Mouse (Mus musculus) lung, embryonic 14.5 days (tissue): ENCODE measurements at regions not wholly inside any gene's neighbourhood (a gene's known extent, or its start where the extent isn't known, plus 50 kb on each side); places are given as distances from the start of the nearest gene placed in this dataset.

ENCODE experiments used
- ATAC-seq: fragments of 200-750 bp; cut with Nextera tagmentation; 2 replicates; pipeline ENCODE4 v1.8.0; 2017; ENCODE audit warnings: mild to moderate bottlenecking, moderate TSS enrichment, moderate library complexity; ENCODE audit not compliant: insufficient read depth
- DNase-seq: peaks from one replicate; pipeline ENCODE4 v3.0.0-alpha.2; 2015
- H3K27ac ChIP-seq: fragments of 300-500 bp; sonication (generic); 2 replicates; pipeline ENCODE4 v1.5.1; 2014; ENCODE audit warnings: low read depth, mild to moderate bottlenecking, moderate library complexity
- H3K27me3 ChIP-seq: fragments of 300-500 bp; sonication (generic); 2 replicates; pipeline ENCODE4 v1.6.1; 2014; ENCODE audit warnings: low read length, control low read depth; ENCODE audit not compliant: insufficient read depth
- H3K36me3 ChIP-seq: fragments of 300-500 bp; sonication (generic); 2 replicates; pipeline ENCODE4 v1.6.1; 2014; ENCODE audit warnings: control low read depth; ENCODE audit not compliant: insufficient read depth
- H3K4me1 ChIP-seq: fragments of 300-500 bp; sonication (generic); 2 replicates; pipeline ENCODE4 v1.6.1; 2014; ENCODE audit warnings: antibody characterized with exemption, control low read depth; ENCODE audit not compliant: insufficient read depth
- H3K4me2 ChIP-seq: fragments of 300-500 bp; sonication (generic); 2 replicates; pipeline ENCODE4 v1.6.1; 2014; ENCODE audit warnings: mild to moderate bottlenecking
- H3K4me3 ChIP-seq: fragments of 300-500 bp; sonication (generic); 2 replicates; pipeline ENCODE4 v1.5.1; 2014; ENCODE audit warnings: low read depth, low read length
- H3K9ac ChIP-seq: fragments of 300-500 bp; sonication (generic); 2 replicates; pipeline ENCODE4 v1.6.1; 2014
- H3K9me3 ChIP-seq: fragments of 300-500 bp; sonication (generic); 2 replicates; pipeline ENCODE4 v1.6.1; 2016; ENCODE audit warnings: low read depth, low read length, control low read depth
- CTCF ChIP-seq: IDR thresholded peaks from 2 replicates; pipeline ENCODE4 v1.5.1; 2016; ENCODE audit warnings: antibody characterized with exemption, low read depth
- WGBS: fragments of 180-500 bp; shearing (Covaris S2); extraction: QIAGEN DNeasy Blood & Tissue Kit; methylation state at CpG from one replicate; pipeline ENCODE4 v1.1.7; 2014; 5-methylcytosine and 5-hydroxymethylcytosine counted together

DNA sequence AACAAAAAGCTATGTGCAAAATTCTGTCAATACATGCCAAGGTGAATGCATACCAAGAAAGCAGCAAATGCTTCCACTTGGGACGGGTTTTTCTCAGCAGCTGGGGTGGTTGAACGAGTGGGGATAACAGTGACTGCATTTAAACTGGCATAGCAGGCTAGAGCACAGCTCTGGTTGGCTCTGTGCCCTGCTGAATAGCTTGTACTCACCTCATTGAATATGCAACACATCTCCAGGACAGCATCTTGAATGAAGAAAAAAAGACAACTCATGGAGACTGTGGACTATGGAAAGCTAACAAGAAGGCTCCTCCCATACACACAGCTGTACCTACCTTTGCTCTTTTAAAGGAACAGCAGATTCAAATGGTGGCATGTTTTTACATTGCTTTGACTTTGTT lies 111.2 kb upstream of the Fbxo33 start:
- TF ChIP-seq CTCF, result no peak
- DNase-seq, result no peak
- 78% methylated on average over 2 of the region's 2 CpGs for WGBS
- no peak overlapping the region for H3K27ac ChIP-seq
- H3K4me1 ChIP-seq, result no peaks in the 10 kb centered on the region
- H3K4me3 ChIP-seq, result no peak overlapping the region
- no peak for ATAC-seq
- no peak overlapping the region for H3K9ac ChIP-seq
- H3K4me2 ChIP-seq, result no peak overlapping the region
- no peaks in the 10 kb centered on the region for H3K36me3 ChIP-seq
- no peaks in the 10 kb centered on the region for H3K27me3 ChIP-seq
- H3K9me3 ChIP-seq, result no peaks in the 10 kb centered on the region

DNA sequence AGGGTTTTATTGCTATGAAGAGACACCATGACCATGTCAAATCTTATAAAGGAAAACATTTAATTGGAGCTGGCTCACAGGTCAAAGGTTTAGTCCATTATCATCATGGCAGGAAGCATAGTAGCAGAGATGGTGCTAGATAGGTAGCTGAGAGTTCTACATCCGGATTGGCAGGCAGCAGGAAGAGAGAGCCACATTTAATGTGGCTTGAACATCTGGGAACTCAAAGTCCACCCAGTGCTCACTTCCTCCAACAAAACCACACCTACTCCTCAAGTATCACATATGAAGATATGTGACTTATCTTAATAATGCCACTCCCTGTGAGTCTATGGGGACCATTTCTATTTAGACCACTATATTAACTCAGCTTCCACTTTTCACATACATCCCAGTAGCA lies 93.2 kb upstream of the Fbxo33 start:
- TF ChIP-seq CTCF, result no peak
- no peak overlapping the region for H3K27ac ChIP-seq

DNA sequence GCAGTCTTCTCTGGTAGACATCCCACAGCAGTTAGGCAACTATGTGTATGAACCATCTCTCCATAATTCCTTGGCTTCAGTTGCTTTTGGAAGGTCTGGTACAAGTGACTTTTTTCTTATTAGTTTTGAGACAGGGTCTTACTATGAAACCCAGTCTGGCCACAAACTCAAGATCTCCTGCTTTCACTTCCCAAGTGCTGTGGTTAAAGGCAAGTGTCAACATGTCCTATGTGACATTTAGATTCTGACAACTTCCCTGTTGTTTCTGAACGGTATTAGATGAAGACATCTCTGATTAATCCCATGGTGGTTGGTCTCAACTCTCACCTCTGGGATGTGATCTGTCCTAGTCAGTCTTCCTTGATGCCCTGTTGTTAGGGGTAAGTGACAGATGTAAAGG lies 88.4 kb upstream of the Fbxo33 start:
- Histone ChIP-seq H3K4me2 (no peak overlapping the region), H3K9ac (no peak overlapping the region), H3K27ac (no peak overlapping the region), H3K36me3 (no peaks in the 10 kb centered on the region), H3K9me3 (no peaks in the 10 kb centered on the region), H3K4me3 (no peak overlapping the region), H3K4me1 (no peaks in the 10 kb centered on the region), H3K27me3 (no peaks in the 10 kb centered on the region)
- no peak for ATAC-seq
- no peak for TF ChIP-seq CTCF
- no peak for DNase-seq
- 55% methylated on average over 1 of the region's 1 CpGs for whole genome bisulfite sequencing

More for the DNA sequence above, 93.2 kb upstream of the Fbxo33 start:
- H3K9me3 ChIP-seq, result no peaks in the 10 kb centered on the region
- ATAC-seq, result no peak
- no peaks in the 10 kb centered on the region for H3K4me1 ChIP-seq
- 50% methylated on average over 1 of the region's 1 CpGs for WGBS
- no peaks in the 10 kb centered on the region for H3K27me3 ChIP-seq
- no peak for DNase-seq
- H3K9ac ChIP-seq, result no peak overlapping the region
- no peak overlapping the region for H3K4me2 ChIP-seq
- no peak overlapping the region for H3K4me3 ChIP-seq
- H3K36me3 ChIP-seq, result no peaks in the 10 kb centered on the region

DNA sequence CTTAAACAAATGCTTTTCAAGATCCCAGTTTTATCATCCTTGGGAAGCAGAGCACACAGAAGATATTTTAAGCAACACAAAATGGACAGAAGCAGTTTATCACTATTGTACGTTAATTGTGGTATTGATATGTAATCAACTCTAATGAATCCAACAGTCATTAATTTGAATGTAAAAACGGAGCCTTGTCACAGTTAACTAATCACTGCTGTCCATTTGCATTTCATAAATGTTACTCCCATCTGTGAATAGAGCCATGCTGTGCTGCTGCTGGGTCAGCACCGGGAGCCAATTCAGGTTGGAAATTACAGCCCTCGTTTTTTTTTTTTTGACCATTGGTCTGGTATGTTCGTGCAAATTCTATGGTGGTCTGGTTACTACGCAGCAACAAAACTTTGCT lies 85.0 kb upstream of the Fbxo33 start:
- no peaks in the 10 kb centered on the region for H3K9me3 ChIP-seq
- no peaks in the 10 kb centered on the region for H3K27me3 ChIP-seq
- ATAC-seq (no peak), DNase-seq (no peak)
- no peak overlapping the region for H3K4me2 ChIP-seq
- H3K9ac ChIP-seq, result no peak overlapping the region
- no peaks in the 10 kb centered on the region for H3K4me1 ChIP-seq
- TF ChIP-seq CTCF, result no peak
- H3K36me3 ChIP-seq, result no peaks in the 10 kb centered on the region
- no peak overlapping the region for H3K4me3 ChIP-seq
- no peak overlapping the region for H3K27ac ChIP-seq
- WGBS, result 67% methylated on average over 6 of the region's 6 CpGs
